Mouse (Mus musculus): ENCODE results near the gene Cat. TPM values are rescaled to one million over a fixed set of nuclear protein-coding genes. Genes with fewer than 3 reads are reported as not detected.
A peak's percentile ranks its signal among the peaks of the same experiment; 100 is the strongest.

Cat gene
- 100 to 1,000 TPM; 188 to 189 TPM for total RNA-seq (2021)

GRCm38 (mm10) chr2:103484617-103485401, at the start of gene Cat:
Gene Cat (minus strand): TSS chr2:103485160.
- peak; percentile 97 to 98 for DNase-seq
- intact Hi-C loops (cut with DNase I): no loop called here

GRCm38 (mm10) chr2:103525596-103525995, 40.6 kb upstream of the Cat start:
- no peak for DNase-seq
- intact Hi-C loops (cut with DNase I): no loop called here

GRCm38 (mm10) chr2:103516472-103516871, 31.5 kb upstream of the Cat start:
- intact Hi-C loops (cut with DNase I): no loop called here
- DNase-seq: no peak

- no peak for DNase-seq
- intact Hi-C loops (cut with DNase I): no loop called here
Measured at GRCm38 (mm10) chr2:103515513-103516180, 30.7 kb upstream of the Cat start.

GRCm38 (mm10) chr2:103512066-103512795, 27.3 kb upstream of the Cat start:
- no peak for DNase-seq
- intact Hi-C loops (cut with DNase I): no loop called here

GRCm38 (mm10) chr2:103511631-103512030, 26.7 kb upstream of the Cat start:
- no peak for DNase-seq
- intact Hi-C loops (cut with DNase I): no loop called here

- intact Hi-C loops (cut with DNase I): no loop called here
- DNase-seq: no peak
Measured at GRCm38 (mm10) chr2:103511042-103511441, 26.1 kb upstream of the Cat start.

- intact Hi-C loops (cut with DNase I): no loop called here
- DNase-seq: no peak
Measured at GRCm38 (mm10) chr2:103507651-103508050, 22.7 kb upstream of the Cat start.

- DNase-seq: no peak
- intact Hi-C loops (cut with DNase I): no loop called here
Measured at GRCm38 (mm10) chr2:103505956-103506355, 21.0 kb upstream of the Cat start.

- intact Hi-C loops (cut with DNase I): no loop called here
- DNase-seq: no peak
Measured at GRCm38 (mm10) chr2:103504463-103504862, 19.5 kb upstream of the Cat start.

GRCm38 (mm10) chr2:103500769-103501168, 15.8 kb upstream of the Cat start:
- intact Hi-C loops (cut with DNase I): no loop called here
- DNase-seq: no peak

GRCm38 (mm10) chr2:103495633-103496418, 10.9 kb upstream of the Cat start:
- no peak for DNase-seq
- intact Hi-C loops (cut with DNase I): no loop called here

- DNase-seq: no peak
- intact Hi-C loops (cut with DNase I): no loop called here
Measured at GRCm38 (mm10) chr2:103493827-103494226, 8.9 kb upstream of the Cat start.

GRCm38 (mm10) chr2:103492526-103492925, 7.6 kb upstream of the Cat start:
- intact Hi-C loops (cut with DNase I): no loop called here
- DNase-seq: no peak

GRCm38 (mm10) chr2:103483986-103484520, 907 bp downstream of the Cat start:
- intact Hi-C loops (cut with DNase I): no loop called here
- peak in 1 of 2 experiments; percentile 23 for DNase-seq

- DNase-seq: no peak
Measured at GRCm38 (mm10) chr2:103483289-103483985, 1.5 kb downstream of the Cat start.

GRCm38 (mm10) chr2:103481314-103482231, 3.4 kb downstream of the Cat start:
- no peak for DNase-seq
- intact Hi-C loops (cut with DNase I): no loop called here

More at GRCm38 (mm10) chr2:103483289-103483985, 1.5 kb downstream of the Cat start:
- intact Hi-C loops (cut with DNase I): no loop called here

- intact Hi-C loops (cut with DNase I): no loop called here
- DNase-seq: no peak
Measured at GRCm38 (mm10) chr2:103480871-103481270, 4.1 kb downstream of the Cat start.

GRCm38 (mm10) chr2:103480240-103480639, 4.7 kb downstream of the Cat start:
- no peak for DNase-seq
- intact Hi-C loops (cut with DNase I): no loop called here

Measured in heart, postnatal 10 days (tissue).